Mouse (Mus musculus): ENCODE data around the gene Gm45062. TPM values are rescaled to one million over a fixed set of nuclear protein-coding genes. Genes with fewer than 3 reads are reported as not detected.
A peak's percentile ranks its signal among the peaks of the same experiment; 100 is the strongest.

Gene Gm45062
- total RNA-seq, 2 experiments from 2014 or later = 4.8 to 8.7 TPM

GRCm38 (mm10) chr6:8617369-8617768, 358.1 kb downstream of the Gm45062 start:
- DNase-seq (ENCODE audit: low spot score in 2 of 2) = no peak

- no peak for DNase-seq (ENCODE audit: low spot score in 2 of 2)
Observed at GRCm38 (mm10) chr6:8619582-8620350, 360.5 kb downstream of the Gm45062 start.

- peak in 1 of 2 experiments; percentile 25 for DNase-seq (ENCODE audit: low spot score in 2 of 2)
Observed at GRCm38 (mm10) chr6:8623045-8623444, 363.8 kb downstream of the Gm45062 start.

- no peak for DNase-seq (ENCODE audit: low spot score in 2 of 2)
Observed at GRCm38 (mm10) chr6:8628226-8628625, 369.0 kb downstream of the Gm45062 start.

GRCm38 (mm10) chr6:8628715-8629267, 369.5 kb downstream of the Gm45062 start:
- no peak for DNase-seq (ENCODE audit: low spot score in 2 of 2)

- no peak for DNase-seq (ENCODE audit: low spot score in 2 of 2)
Observed at GRCm38 (mm10) chr6:8630531-8630930, 371.3 kb downstream of the Gm45062 start.

GRCm38 (mm10) chr6:8631362-8631761, 372.1 kb downstream of the Gm45062 start:
- no peak for DNase-seq (ENCODE audit: low spot score in 2 of 2)

- no peak for DNase-seq (ENCODE audit: low spot score in 2 of 2)
Observed at GRCm38 (mm10) chr6:8631986-8632632, 372.9 kb downstream of the Gm45062 start.

- no peak for DNase-seq (ENCODE audit: low spot score in 2 of 2)
Observed at GRCm38 (mm10) chr6:8632701-8633100, 373.5 kb downstream of the Gm45062 start.

GRCm38 (mm10) chr6:8638122-8638521, 378.9 kb downstream of the Gm45062 start:
- peak in 1 of 2 experiments; percentile 44 for DNase-seq (ENCODE audit: low spot score in 2 of 2)

GRCm38 (mm10) chr6:8638899-8639298, 379.6 kb downstream of the Gm45062 start:
- peak; percentile 33 to 54 for DNase-seq (ENCODE audit: low spot score in 2 of 2)

- no peak for DNase-seq (ENCODE audit: low spot score in 2 of 2)
Observed at GRCm38 (mm10) chr6:8639526-8639925, 380.3 kb downstream of the Gm45062 start.

- DNase-seq (ENCODE audit: low spot score in 2 of 2) = no peak
Observed at GRCm38 (mm10) chr6:8640863-8641262, 381.6 kb downstream of the Gm45062 start.

GRCm38 (mm10) chr6:8644703-8645102, 385.5 kb downstream of the Gm45062 start:
- peak; percentile 54 to 70 for DNase-seq (ENCODE audit: low spot score in 2 of 2)

GRCm38 (mm10) chr6:8645708-8646107, 386.5 kb downstream of the Gm45062 start:
- peak in 1 of 2 experiments; percentile 44 for DNase-seq (ENCODE audit: low spot score in 2 of 2)

Other genes with a start within 250 kb of the Gm45062 start
- gene Col28a1, start 66.8 kb upstream of the Gm45062 start, total RNA-seq (2021) = under 1 TPM; 0.45 to 0.49 TPM
- gene Mios, start 50.2 kb upstream of the Gm45062 start, total RNA-seq (2021) = 10 to 100 TPM; 23.1 to 25.2 TPM
- 10 to 100 TPM; 16.1 to 16.2 TPM for gene Rpa3, start 277 bp upstream of the Gm45062 start, total RNA-seq (2021)
- gene Umad1, start 162 bp upstream of the Gm45062 start, total RNA-seq (2021) = 10 to 100 TPM; 44.8 to 45.6 TPM